In the genomic region with DNA sequence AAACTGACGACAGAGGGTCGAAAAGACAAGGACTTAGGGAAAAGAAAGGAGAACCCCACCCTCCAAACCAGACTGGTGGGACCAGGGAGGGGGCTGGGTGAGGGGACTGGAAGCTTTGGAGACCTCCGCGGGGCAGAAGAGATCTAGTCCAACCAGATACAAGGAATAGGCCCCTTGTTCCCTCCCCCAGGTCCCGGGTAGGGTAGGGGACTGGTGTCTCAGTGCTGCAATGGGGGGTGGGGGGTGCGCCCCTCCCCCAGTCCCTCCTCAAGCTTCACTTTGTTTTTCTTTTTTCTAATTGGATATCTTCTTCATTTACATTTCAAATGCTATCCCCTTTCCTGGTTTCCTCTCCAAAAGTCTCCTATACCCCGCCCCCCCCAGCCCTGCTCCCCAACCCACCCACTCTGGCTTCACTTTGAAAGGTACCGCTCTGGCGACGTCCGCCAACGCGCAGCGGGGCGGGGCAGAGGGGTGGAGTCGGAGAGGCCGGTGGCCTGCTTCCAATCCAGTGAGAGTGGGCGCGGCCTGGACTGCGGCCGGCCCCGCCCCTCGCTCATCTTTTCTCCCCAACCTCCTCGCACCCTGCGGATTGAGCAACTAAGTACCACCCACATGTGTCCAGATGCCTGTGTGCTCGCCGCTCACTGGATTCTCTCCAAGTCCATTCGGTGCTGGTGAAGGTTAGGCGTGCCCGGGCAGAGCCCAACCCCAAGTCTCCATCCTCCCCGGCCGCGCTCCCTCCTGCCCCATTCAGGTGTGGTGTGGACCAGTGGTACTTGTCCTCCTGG, we compare ENCODE assay signal across 1 mouse cellular context.
TF ChIP-seq lines count a peak whose summit lies in the region.

No protein-coding gene starts in this region.

TF ChIP-seq in ES-E14, 5 proteins besides CTCF, POLR2A, EP300 and RAD21:
- TF ChIP-seq ZNF384 (IDR thresholded peaks at IDR 0.05; ENCODE audit: low read depth, low read length) (no peak), CHD2 (IDR thresholded peaks at IDR 0.05; ENCODE audit: low read depth, low read length) (no peak), MAFK (IDR thresholded peaks at IDR 0.05; ENCODE audit: insufficient read depth, low read depth, low read length) (no peak), HCFC1 (IDR thresholded peaks at IDR 0.05; ENCODE audit: borderline replicate concordance, insufficient read depth, low read length) (no peak)
TF ChIP-seq in ES-E14: peak in this region for 0.
